Mouse (Mus musculus): Measurements from ENCODE around the gene Ptn.

- TF ChIP-seq CTCF (IDR thresholded peaks at IDR 0.05; ENCODE audit: low read depth) (no peak), EP300 (IDR thresholded peaks at IDR 0.05; ENCODE audit: low read depth) (no peak)
Observed at GRCm38 (mm10) chr6:36736763-36737162, 73.3 kb downstream of the Ptn start.
